In the genomic region with DNA sequence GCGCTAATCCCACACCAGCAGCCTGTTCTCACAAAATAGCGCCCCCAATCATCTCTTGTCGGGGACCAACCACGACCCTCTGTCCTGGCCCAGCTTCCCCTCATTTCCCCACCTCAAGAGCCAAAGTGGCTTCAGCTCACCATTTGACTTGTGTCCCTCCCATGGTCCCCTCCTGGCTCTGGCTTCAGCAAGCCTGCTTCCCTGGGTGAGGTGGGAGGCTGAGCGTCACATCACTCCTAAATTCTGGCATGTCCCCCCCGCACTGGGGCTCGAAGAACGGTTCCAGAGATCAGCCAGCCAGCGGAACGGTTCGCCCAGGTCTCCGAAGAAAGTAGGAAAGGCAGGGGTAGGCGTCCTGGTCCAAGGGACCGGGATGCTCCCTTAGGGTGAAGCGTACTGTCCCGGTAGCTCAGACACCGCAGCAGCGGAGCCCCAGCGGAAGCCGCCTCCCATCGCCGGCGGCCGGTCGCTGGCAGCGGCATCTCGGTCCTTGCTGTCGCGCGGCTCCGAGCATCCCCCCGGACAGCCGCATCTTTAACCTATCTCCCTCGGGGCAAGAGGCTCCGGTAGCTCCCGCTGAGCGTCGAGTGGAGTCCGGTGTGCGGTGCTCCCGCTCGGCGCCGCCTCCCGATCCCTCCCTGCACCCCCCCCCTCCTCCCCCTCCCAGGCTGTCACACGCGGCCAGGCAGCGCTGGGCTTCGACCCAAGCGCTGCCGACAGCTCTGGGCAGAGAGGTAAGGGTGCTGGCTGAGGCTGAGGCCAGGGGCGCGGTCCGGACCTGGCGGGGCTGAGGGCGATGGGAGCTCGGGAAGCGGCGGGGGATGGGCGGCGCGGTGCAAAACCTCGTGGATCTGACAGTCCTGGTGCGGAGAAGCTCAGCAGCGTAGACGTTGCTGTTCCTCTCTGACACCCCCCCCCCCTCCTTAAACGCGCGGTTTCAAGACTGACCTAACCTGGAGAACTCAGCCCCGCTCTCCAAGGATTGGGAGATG, we compare ENCODE assay signal across 8 mouse cellular contexts. TPM values are rescaled to one million over a fixed set of nuclear protein-coding genes. Genes with fewer than 3 reads are reported as not detected.
DNase-seq lines count a peak whose midpoint lies in the region; ATAC-seq and TF ChIP-seq lines count a peak whose summit lies in the region.

No protein-coding gene starts in this region.

- peak; percentile 67 for ATAC-seq in forebrain, embryonic 14.5 days
- peak; percentile 68 for ATAC-seq in hindbrain, embryonic 12.5 days (ENCODE audit: low FRiP score)

- DNase-seq in forebrain, embryonic 14.5 days (ENCODE audit: low spot score): peak; percentile 52
- DNase-seq in left cerebral cortex, adult 11 months (ENCODE audit: low spot score): peak; percentile 29
- DNase-seq in lung, postnatal 14 days: peak; percentile 44
- peak; percentile 69 for DNase-seq in retina, postnatal 1 day
- no peak for DNase-seq in c-Kit-positive CD71-positive TER-119-positive erythroid progenitor cells, embryonic 14.5 days (ENCODE audit: low spot score)

- H3K4me1 ChIP-seq in ES-Bruce4 (ENCODE audit: control insufficient read depth, insufficient read depth, low read length): peaks cover 1% of the 10 kb centered on the region
- H3K4me1 ChIP-seq in brown adipose tissue, adult 24 weeks (ENCODE audit: control insufficient read depth, insufficient read depth, insufficient read length, low read length): no peaks in the 10 kb centered on the region
- peaks cover 5% of the 10 kb centered on the region for H3K4me1 ChIP-seq in forebrain, embryonic 14.5 days (ENCODE audit: control insufficient read depth, insufficient read depth, low read length)
- H3K4me1 ChIP-seq in hindbrain, embryonic 12.5 days: peaks cover 25% of the 10 kb centered on the region

- H3K4me2 ChIP-seq in forebrain, embryonic 14.5 days (ENCODE audit: low read length): peak overlapping the region; percentile 80
- peak overlapping the region; percentile 100 for H3K4me2 ChIP-seq in hindbrain, embryonic 12.5 days (replicated peaks)

- H3K9ac ChIP-seq in ES-Bruce4 (ENCODE audit: low read depth, poor library complexity, severe bottlenecking): peak overlapping the region; percentile 24
- H3K9ac ChIP-seq in forebrain, embryonic 14.5 days (ENCODE audit: low read length): peak overlapping the region; percentile 71
- peak overlapping the region; percentile 77 for H3K9ac ChIP-seq in hindbrain, embryonic 12.5 days

- no peak for TF ChIP-seq POLR2A in ES-Bruce4 (IDR thresholded peaks at IDR 0.05; ENCODE audit: insufficient read depth, low read length)

- no peaks in the 10 kb centered on the region for H3K36me3 ChIP-seq in ES-Bruce4 (ENCODE audit: control insufficient read depth, insufficient read depth, low read length, poor library complexity, severe bottlenecking)
- H3K36me3 ChIP-seq in forebrain, embryonic 14.5 days (ENCODE audit: control insufficient read depth, insufficient read depth, low read length): peaks cover 18% of the 10 kb centered on the region
- peaks cover 28% of the 10 kb centered on the region for H3K36me3 ChIP-seq in hindbrain, embryonic 12.5 days

- 0 out of 2 replicates have a peak, but pooled peaks cover 3% of the 10 kb centered on the region for H3K27me3 ChIP-seq in ES-Bruce4 (ENCODE audit: control insufficient read depth, insufficient read depth, low read length, poor library complexity, severe bottlenecking)
- H3K27me3 ChIP-seq in forebrain, embryonic 14.5 days (replicated peaks; ENCODE audit: control insufficient read depth, insufficient read depth, low read length): no peaks in the 10 kb centered on the region
- H3K27me3 ChIP-seq in hindbrain, embryonic 12.5 days: peaks cover 24% of the 10 kb centered on the region

- no peak overlapping the region for H3K27ac ChIP-seq in ES-Bruce4 (ENCODE audit: insufficient read depth, low read length)
- no peak overlapping the region for H3K27ac ChIP-seq in brown adipose tissue, adult 24 weeks (replicated peaks; ENCODE audit: low read depth, low read length)
- H3K27ac ChIP-seq in forebrain, embryonic 14.5 days (ENCODE audit: low read depth, low read length): peak overlapping the region; percentile 6; the same call in 1 of the 2 replicates
- H3K27ac ChIP-seq in hindbrain, embryonic 12.5 days: peak overlapping the region; percentile 24

- TF ChIP-seq CTCF in ES-Bruce4 (IDR thresholded peaks at IDR 0.05; ENCODE audit: low read depth, low read length): no peak

- TF ChIP-seq EP300 in ES-Bruce4 (IDR thresholded peaks at IDR 0.05; ENCODE audit: insufficient read depth, low read depth, low read length): no peak

- H3K4me3 ChIP-seq in ES-Bruce4 (ENCODE audit: low read depth, low read length): peak overlapping the region; percentile 58
- peak overlapping the region; percentile 60 for H3K4me3 ChIP-seq in brown adipose tissue, adult 24 weeks (ENCODE audit: insufficient read depth, low read depth, low read length)
- peak overlapping the region; percentile 52 for H3K4me3 ChIP-seq in forebrain, embryonic 14.5 days (ENCODE audit: low read depth, low read length)
- peak overlapping the region; percentile 57 for H3K4me3 ChIP-seq in hindbrain, embryonic 12.5 days

- under 1% methylated on average over 52 of the region's 70 CpGs for WGBS in forebrain, embryonic 14.5 days
- WGBS in hindbrain, embryonic 12.5 days: under 1% methylated on average over 66 of the region's 70 CpGs

- H3K9me3 ChIP-seq in ES-Bruce4 (replicated peaks; ENCODE audit: control insufficient read depth, insufficient read depth, low read length, poor library complexity, severe bottlenecking): no peaks in the 10 kb centered on the region
- H3K9me3 ChIP-seq in forebrain, embryonic 14.5 days (replicated peaks; ENCODE audit: control insufficient read depth, low read length): no peaks in the 10 kb centered on the region
- H3K9me3 ChIP-seq in hindbrain, embryonic 12.5 days (replicated peaks): no peaks in the 10 kb centered on the region

RNA-seq across cellular contexts. Expression of a gene that starts 39.1 kb away (rescaled TPM):
- 68.3 and 68.4 TPM in 2 replicates for polyA plus RNA-seq in ES-Bruce4 (2011; ENCODE audit: insufficient read depth, insufficient read length, low read depth, missing spikeins)
- 497 and 703 TPM in 2 replicates for polyA plus RNA-seq in brown adipose tissue, adult 24 weeks (2012; ENCODE audit: insufficient read depth, insufficient read length, missing spikeins)
- polyA plus RNA-seq in forebrain, embryonic 14.5 days (2014; fragmentation: Nextera tagmentation; extraction: Ambion mirVana): 50.9 and 55.0 TPM in 2 replicates
- polyA plus RNA-seq in hindbrain, embryonic 12.5 days (2016; fragmentation: Nextera tagmentation; extraction: Ambion mirVana): 41.5 and 54.8 TPM in 2 replicates

RNA-seq across cellular contexts. Expression of a gene that starts 40.6 kb away (rescaled TPM):
- polyA plus RNA-seq in ES-Bruce4 (2011; ENCODE audit: insufficient read depth, insufficient read length, low read depth, missing spikeins): 10.1 and 11.1 TPM in 2 replicates
- 5.3 and 9.5 TPM in 2 replicates for polyA plus RNA-seq in brown adipose tissue, adult 24 weeks (2012; ENCODE audit: insufficient read depth, insufficient read length, missing spikeins)
- 21.6 and 27.1 TPM in 2 replicates for polyA plus RNA-seq in forebrain, embryonic 14.5 days (2014; fragmentation: Nextera tagmentation; extraction: Ambion mirVana)
- 33.7 and 35.2 TPM in 2 replicates for polyA plus RNA-seq in hindbrain, embryonic 12.5 days (2016; fragmentation: Nextera tagmentation; extraction: Ambion mirVana)

RNA-seq across cellular contexts. Expression of a gene that starts 47.6 kb away (rescaled TPM):
- polyA plus RNA-seq in ES-Bruce4 (2011; ENCODE audit: insufficient read depth, insufficient read length, low read depth, missing spikeins): 23.7 and 31.2 TPM in 2 replicates
- 2.7 and 5.0 TPM in 2 replicates for polyA plus RNA-seq in brown adipose tissue, adult 24 weeks (2012; ENCODE audit: insufficient read depth, insufficient read length, missing spikeins)
- 1.0 and 1.1 TPM in 2 replicates for polyA plus RNA-seq in forebrain, embryonic 14.5 days (2014; fragmentation: Nextera tagmentation; extraction: Ambion mirVana)
- 2.5 TPM in 2 replicates for polyA plus RNA-seq in hindbrain, embryonic 12.5 days (2016; fragmentation: Nextera tagmentation; extraction: Ambion mirVana)

RNA-seq across cellular contexts. Expression of a gene that starts 52.4 kb away (rescaled TPM):
- polyA plus RNA-seq in ES-Bruce4 (2011; ENCODE audit: insufficient read depth, insufficient read length, low read depth, missing spikeins): 125 and 126 TPM in 2 replicates
- 145 and 189 TPM in 2 replicates for polyA plus RNA-seq in brown adipose tissue, adult 24 weeks (2012; ENCODE audit: insufficient read depth, insufficient read length, missing spikeins)
- 9.7 and 12.6 TPM in 2 replicates for polyA plus RNA-seq in forebrain, embryonic 14.5 days (2014; fragmentation: Nextera tagmentation; extraction: Ambion mirVana)
- 11.9 and 20.7 TPM in 2 replicates for polyA plus RNA-seq in hindbrain, embryonic 12.5 days (2016; fragmentation: Nextera tagmentation; extraction: Ambion mirVana)

RNA-seq across cellular contexts. Expression of a gene that starts 53.4 kb away (rescaled TPM):
- 22.3 and 22.7 TPM in 2 replicates for polyA plus RNA-seq in ES-Bruce4 (2011; ENCODE audit: insufficient read depth, insufficient read length, low read depth, missing spikeins)
- 1.8 and 5.9 TPM in 2 replicates for polyA plus RNA-seq in brown adipose tissue, adult 24 weeks (2012; ENCODE audit: insufficient read depth, insufficient read length, missing spikeins)
- 0.70 TPM in 1 of 2 replicates, not detected in the other for polyA plus RNA-seq in forebrain, embryonic 14.5 days (2014; fragmentation: Nextera tagmentation; extraction: Ambion mirVana)
- polyA plus RNA-seq in hindbrain, embryonic 12.5 days (2016; fragmentation: Nextera tagmentation; extraction: Ambion mirVana): 1.7 and 6.9 TPM in 2 replicates

Comparison
In these comparisons a context has a peak if more than half of its experiments do, and no peak if none do; other contexts are left out.
1. H3K27ac ChIP-seq: peak in forebrain, embryonic 14.5 days (single experiment) and hindbrain, embryonic 12.5 days (single experiment); none in ES-Bruce4 (single experiment) and brown adipose tissue, adult 24 weeks (single experiment).
2. H3K9ac ChIP-seq: peak in every context shown above with its lines; median percentile 77 in hindbrain, embryonic 12.5 days; 71 in forebrain, embryonic 14.5 days; 24 in ES-Bruce4.
3. Peak in every context shown above with its lines, with median percentiles within 50 percentile points of each other: H3K4me3 ChIP-seq.